Mouse (Mus musculus) hindlimb bud, embryonic 11.5 days (tissue): ENCODE results near the gene Jazf1.

ENCODE experiments used
- DNase-seq: peaks from one replicate; pipeline ENCODE4 v3.0.0-alpha.2; 2012; ENCODE audit warnings: low read depth, low spot score; ENCODE audit errors: extremely low spot score

Gene Jazf1

DNA sequence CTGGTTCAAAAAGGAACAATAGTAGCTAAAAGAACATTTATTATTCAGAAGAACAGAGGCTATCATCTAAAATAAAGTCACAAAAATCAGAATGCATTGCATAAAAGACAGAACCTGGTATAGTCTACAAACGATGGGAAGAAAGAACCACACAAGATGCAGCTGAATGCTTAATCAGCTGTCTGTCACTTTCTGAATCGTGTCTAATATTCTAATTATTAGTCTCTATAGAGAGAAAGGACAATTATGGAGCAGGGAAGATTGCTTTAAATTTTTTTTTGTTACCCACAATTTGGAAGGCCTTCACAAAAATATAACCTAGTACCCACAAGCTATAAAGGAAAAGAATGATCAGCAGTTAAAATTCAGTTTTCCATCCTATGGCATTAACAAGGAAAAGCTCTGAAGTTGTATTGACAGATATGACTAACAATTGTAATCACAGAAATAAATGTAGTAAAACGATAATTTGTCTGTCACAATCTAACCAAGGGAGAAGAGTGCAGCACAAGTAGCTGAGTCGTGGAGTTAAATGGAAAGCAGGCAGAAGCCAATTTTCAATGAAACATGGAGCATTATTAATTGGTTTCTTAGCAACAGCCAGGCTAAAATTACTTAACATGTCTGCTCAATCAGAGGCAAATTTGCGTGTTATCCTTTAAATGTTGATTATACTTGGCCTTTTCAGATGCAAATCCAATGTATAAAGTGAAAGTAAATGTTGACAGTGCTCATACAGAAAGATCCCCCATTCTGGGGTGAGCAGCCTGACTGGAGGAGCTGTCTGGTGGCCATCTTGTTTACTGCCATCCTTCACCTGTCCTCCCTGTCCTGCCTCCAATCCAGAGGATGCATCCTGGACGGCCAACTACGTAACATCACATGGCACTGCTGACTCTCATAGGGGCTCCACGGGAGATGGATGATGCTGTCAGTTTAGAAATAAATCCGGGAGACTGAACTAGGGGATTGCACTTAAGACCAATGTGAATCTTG lies 53.7 kb downstream of the Jazf1 start:
- DNase-seq, result no peak

GRCm38 (mm10) chr6:53010286-53010685 lies 58.1 kb downstream of the Jazf1 start:
- DNase-seq, result no peak

DNA sequence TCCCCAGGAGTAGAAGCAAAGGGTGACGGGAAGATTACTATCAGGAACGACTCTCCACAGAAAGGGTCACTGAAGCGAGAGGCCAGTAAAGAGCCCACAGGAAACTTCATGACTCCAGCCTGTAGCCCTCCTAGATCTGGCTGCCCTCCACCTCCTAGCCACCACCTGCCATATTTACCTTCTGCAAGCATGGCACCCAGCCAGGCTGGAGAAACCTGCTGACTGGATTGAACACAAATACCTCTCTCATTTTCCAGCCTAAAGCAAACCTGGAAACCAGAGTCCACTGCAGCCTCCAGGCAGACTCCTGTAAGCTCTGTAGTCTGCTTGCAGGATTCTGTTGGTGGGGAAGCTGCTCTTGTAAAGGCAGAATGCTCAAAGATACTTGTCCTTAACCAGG lies 62.4 kb downstream of the Jazf1 start:
- DNase-seq, result no peak

- DNase-seq, result no peak
Observed at GRCm38 (mm10) chr6:53005544-53005943, 62.9 kb downstream of the Jazf1 start.

- no peak for DNase-seq
Observed at GRCm38 (mm10) chr6:52990816-52991215, 77.6 kb downstream of the Jazf1 start.

GRCm38 (mm10) chr6:52987905-52988640 lies 80.4 kb downstream of the Jazf1 start:
- no peak for DNase-seq

GRCm38 (mm10) chr6:52987391-52987790 lies 81.0 kb downstream of the Jazf1 start:
- DNase-seq, result no peak

GRCm38 (mm10) chr6:52982175-52982574 lies 86.3 kb downstream of the Jazf1 start:
- no peak for DNase-seq

- DNase-seq, result no peak
Observed at GRCm38 (mm10) chr6:52979503-52979902, 88.9 kb downstream of the Jazf1 start.

- no peak for DNase-seq
Observed at GRCm38 (mm10) chr6:52973351-52973750, 95.1 kb downstream of the Jazf1 start.

- DNase-seq, result no peak
Observed at GRCm38 (mm10) chr6:52972138-52972537, 96.3 kb downstream of the Jazf1 start.

DNA sequence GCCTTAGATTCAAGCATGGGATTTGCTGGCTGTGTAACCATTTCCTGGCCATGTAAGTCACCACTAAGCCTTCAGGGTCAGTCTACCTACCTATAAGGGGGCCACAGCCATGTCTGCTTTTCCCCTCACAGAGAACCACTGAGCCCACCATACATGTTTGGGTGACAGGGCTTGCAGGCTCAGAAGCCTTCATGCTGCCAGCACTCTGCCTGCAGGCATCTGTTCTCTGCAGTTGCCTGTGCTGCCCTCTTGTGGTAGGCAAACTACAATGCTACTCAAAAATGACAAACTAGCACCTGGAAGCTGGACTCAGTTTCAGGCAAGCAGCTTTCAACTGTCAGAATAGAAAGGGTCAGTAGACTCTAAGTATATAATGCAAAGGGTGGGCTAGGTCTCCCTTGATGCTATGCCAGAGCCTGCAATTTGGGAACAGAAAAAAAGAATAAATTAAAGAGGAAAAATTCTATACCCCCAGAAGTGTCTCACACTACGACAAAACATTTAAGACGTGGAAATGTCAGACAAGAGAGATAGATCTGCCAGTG lies 98.6 kb downstream of the Jazf1 start:
- no peak for DNase-seq

GRCm38 (mm10) chr6:52968346-52968891 lies 100.0 kb downstream of the Jazf1 start:
- no peak for DNase-seq

- DNase-seq, result peak; percentile 96
Observed at GRCm38 (mm10) chr6:52967557-52968270, 100.7 kb downstream of the Jazf1 start.

DNA sequence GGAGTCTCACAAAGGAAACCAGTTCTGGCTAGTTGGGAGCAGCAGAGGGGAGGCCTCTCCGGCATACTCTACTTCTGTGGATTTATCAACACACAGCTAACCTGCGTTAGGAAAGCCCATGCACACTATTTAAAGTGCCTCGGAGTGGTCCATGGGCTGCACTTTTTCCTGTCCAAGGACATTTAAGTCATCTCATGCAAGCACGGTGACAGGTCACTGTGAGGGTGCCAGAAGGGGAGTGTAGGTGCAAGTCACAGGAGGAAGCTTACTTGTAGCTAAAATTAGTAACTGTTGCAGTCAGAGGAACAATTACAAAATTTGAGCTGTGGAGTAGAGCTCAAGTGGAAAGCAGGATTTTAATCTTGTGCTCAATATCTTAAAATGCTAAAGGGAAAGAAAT lies 102.4 kb downstream of the Jazf1 start:
- no peak for DNase-seq

DNA sequence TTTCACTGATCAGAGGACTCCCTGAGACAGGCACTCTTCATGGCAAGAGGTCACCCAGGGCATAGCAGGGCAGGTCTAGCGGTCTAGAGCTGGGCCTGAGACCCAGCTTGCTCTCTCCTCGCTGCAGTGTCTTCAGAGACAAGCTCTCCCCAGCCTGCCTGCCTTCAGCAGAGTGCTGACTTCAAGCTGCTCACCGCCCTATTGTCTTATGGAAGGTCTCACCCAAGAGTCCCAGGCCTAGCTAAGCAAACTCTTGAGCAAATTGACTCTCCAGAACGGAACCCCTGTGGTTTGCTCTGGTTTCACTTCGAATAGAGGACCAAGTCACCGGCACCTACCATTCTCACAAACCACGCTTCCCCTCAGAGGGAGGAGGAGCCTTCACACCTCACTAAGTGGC lies 103.1 kb downstream of the Jazf1 start:
- no peak for DNase-seq

DNA sequence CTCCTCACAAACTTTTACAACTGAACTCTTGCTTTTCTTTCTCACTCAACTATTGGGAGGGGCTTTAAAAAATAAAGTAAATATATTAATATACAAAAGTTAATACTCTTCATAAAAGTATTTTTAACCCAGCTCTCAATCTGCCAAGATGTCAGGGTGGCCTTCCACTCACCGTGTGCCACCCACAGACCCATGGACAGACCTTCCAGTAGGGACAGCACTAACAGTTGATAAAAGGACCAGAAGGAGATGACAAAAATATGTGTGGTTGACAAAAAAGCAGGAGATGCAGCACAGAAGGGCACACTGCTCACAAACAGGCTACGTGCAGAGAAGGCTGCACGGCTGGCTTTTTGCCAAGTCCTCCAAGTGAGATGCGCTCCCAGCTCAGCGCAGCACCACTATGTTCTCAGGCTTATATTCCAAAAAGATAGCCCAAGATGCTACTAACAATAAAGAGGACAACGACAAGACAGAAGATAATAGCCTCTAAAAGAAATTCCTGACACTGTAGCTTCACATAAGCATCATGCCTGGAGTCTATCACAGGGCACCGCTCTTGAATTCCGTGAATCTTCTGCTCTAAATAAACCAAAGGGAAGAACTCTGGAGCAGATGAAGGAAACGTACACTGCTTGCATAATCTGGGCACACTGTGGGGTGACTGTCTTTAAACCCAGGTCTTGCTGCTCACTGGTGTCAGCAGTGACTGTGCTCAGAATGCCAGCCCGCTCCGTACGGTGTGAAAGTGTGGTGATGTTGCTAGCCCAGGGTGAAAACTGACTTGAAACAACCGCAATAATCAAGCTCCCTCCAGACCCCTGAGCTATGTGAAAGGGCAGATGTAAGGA lies 104.4 kb downstream of the Jazf1 start:
- no peak for DNase-seq

GRCm38 (mm10) chr6:52963430-52963732 lies 105.0 kb downstream of the Jazf1 start:
- DNase-seq, result no peak

GRCm38 (mm10) chr6:52962600-52963429 lies 105.6 kb downstream of the Jazf1 start:
- no peak for DNase-seq
